Mouse (Mus musculus): ENCODE measurements around the gene Akr1c21.

DNA sequence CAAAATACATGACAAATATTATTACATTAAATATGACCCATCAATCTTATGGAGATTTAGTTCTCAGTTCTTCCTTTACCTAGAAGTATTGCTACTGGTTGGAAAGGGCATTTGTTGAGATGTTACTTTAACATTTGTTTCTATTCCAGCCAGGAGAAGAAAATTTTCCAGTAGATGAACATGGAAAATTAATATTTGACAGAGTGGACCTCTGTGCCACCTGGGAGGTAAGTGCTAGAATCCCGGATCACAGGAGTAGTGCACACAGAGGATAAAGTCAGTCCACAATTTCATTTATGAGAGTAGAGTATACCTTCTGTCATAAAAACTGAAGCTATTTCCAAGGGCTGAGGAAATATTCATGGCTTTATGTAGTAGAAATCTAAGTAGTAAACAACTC, 3.0 kb downstream of the Akr1c21 start:
- TF ChIP-seq CTCF (IDR thresholded peaks at IDR 0.05; ENCODE audit: low read depth) (no peak), EP300 (IDR thresholded peaks at IDR 0.05; ENCODE audit: low read depth) (no peak)
